Mouse (Mus musculus) heart, postnatal 0 days (tissue): Measurements from ENCODE around the gene Srek1.

Source experiments
- CTCF ChIP-seq: IDR thresholded peaks from 2 replicates; pipeline ENCODE4 v1.5.1; 2016; ENCODE audit warnings: antibody characterized with exemption, control low read depth, low read depth
- EP300 ChIP-seq: IDR thresholded peaks from 2 replicates; pipeline ENCODE4 v1.6.1; 2016; ENCODE audit warnings: antibody characterized with exemption, low read depth

DNA sequence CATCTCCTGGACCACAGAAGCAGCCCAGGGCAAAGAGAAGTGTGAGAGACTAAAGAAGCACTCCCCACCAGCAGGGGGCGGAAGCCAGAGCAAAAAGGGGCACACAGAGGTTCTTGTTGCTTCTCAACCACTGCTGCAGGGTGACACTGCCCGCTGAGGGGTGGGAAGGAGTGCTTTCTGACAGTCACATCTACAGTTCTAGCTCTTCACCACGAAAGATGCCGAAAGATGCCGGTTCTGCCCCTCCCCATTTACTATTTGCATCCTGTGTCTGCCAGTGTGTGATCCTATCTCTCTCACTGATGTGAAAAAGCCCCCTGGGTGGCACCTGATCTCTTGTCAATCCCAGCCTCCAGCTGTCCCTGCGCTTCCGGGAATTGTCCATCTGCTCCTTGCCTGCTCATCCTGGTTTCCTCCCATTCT, 64.0 kb downstream of the Srek1 start:
- peak; percentile 41 for TF ChIP-seq CTCF
- no peak for TF ChIP-seq EP300
